Mouse (Mus musculus) lung, adult 2 months (tissue): ENCODE measurements around the gene Lpar6.

Source experiments
- CTCF ChIP-seq: fragments of 200-500 bp; IDR thresholded peaks from 2 replicates; pipeline ENCODE4 v1.5.1; 2011; ENCODE audit warnings: mild to moderate bottlenecking, low read length, control low read depth; ENCODE audit not compliant: insufficient read depth
- POLR2A ChIP-seq: fragments of 200-500 bp; IDR thresholded peaks from 2 replicates; pipeline ENCODE4 v1.6.1; 2011; ENCODE audit warnings: low read depth, mild to moderate bottlenecking, control low read depth, low read length, borderline replicate concordance; ENCODE audit errors: extremely low read depth

DNA sequence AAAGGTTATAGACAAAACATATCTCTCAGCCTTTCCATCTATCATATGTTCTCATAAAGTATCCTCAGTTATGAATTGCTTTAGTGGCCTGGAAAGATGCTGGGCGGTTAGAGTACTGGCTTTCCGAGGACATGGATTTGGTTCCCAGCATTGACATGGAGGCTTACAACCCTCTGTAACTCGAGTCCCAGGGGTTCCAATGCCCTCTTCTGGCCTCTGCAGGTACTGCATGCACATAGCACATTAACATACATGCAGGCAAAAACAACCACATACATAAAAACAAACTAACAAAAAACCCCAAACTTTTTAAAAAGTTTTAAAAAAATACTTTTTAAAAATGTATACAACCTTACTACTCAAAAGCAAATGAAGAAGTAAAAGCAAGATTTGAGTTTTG lies 28.5 kb downstream of the Lpar6 start:
- TF ChIP-seq CTCF (0 out of 2 replicates have a peak, but pooled peaks have one; percentile 21), POLR2A (no peak)
